Mouse (Mus musculus): ENCODE measurements around the gene Sema7a. TPM values are rescaled to one million over a fixed set of nuclear protein-coding genes. Genes with fewer than 3 reads are reported as not detected.

Gene Sema7a
- polyA plus RNA-seq, 1 experiment from 2014 or later: 0.34 TPM

GRCm38 (mm10) chr9:57992781-57993591 is 53.1 kb downstream of the Sema7a start:
- Histone ChIP-seq H3K4me1 (ENCODE audit: control insufficient read depth, insufficient read depth, low read length) (peaks cover 5% of the 10 kb centered on the region; the same call in 1 of the 2 replicates), H3K4me3 (replicated peaks; ENCODE audit: low read length) (no peak overlapping the region), H3K4me2 (ENCODE audit: low read depth, low read length) (no peak overlapping the region), H3K27me3 (ENCODE audit: control insufficient read depth, insufficient read depth, low read length) (peaks cover 3% of the 10 kb centered on the region), H3K36me3 (ENCODE audit: control insufficient read depth, insufficient read depth, low read length) (no peaks in the 10 kb centered on the region), H3K27ac (ENCODE audit: low read length) (no peak overlapping the region), H3K9ac (ENCODE audit: low read length) (no peak overlapping the region), H3K9me3 (replicated peaks; ENCODE audit: control insufficient read depth, low read length) (no peaks in the 10 kb centered on the region)
- WGBS: 58% methylated on average over 8 of the region's 8 CpGs
- ATAC-seq (ENCODE audit: insufficient read depth, low FRiP score): no peak

GRCm38 (mm10) chr9:57995282-57995681 is 55.4 kb downstream of the Sema7a start:
- no peak for ATAC-seq (ENCODE audit: insufficient read depth, low FRiP score)
- peaks cover 3% of the 10 kb centered on the region for H3K27me3 ChIP-seq (ENCODE audit: control insufficient read depth, insufficient read depth, low read length)

GRCm38 (mm10) chr9:57997511-57998031 is 57.7 kb downstream of the Sema7a start:
- ATAC-seq (ENCODE audit: insufficient read depth, low FRiP score): no peak
- Histone ChIP-seq H3K4me1 (ENCODE audit: control insufficient read depth, insufficient read depth, low read length) (peaks cover 6% of the 10 kb centered on the region; the same call in 1 of the 2 replicates), H3K9me3 (replicated peaks; ENCODE audit: control insufficient read depth, low read length) (no peaks in the 10 kb centered on the region), H3K36me3 (ENCODE audit: control insufficient read depth, insufficient read depth, low read length) (no peaks in the 10 kb centered on the region), H3K27me3 (ENCODE audit: control insufficient read depth, insufficient read depth, low read length) (peaks cover 3% of the 10 kb centered on the region), H3K4me2 (ENCODE audit: low read depth, low read length) (peak overlapping the region; percentile 55), H3K4me3 (replicated peaks; ENCODE audit: low read length) (peak overlapping the region; percentile 30), H3K27ac (ENCODE audit: low read length) (no peak overlapping the region), H3K9ac (ENCODE audit: low read length) (0 out of 2 replicates have a peak overlapping the region, but pooled peaks have one; percentile 32)
- 15% methylated on average over 13 of the region's 13 CpGs for WGBS

More at GRCm38 (mm10) chr9:57995282-57995681, 55.4 kb downstream of the Sema7a start:
- H3K9ac ChIP-seq (ENCODE audit: low read length): no peak overlapping the region
- no peak overlapping the region for H3K4me2 ChIP-seq (ENCODE audit: low read depth, low read length)
- no peak overlapping the region for H3K27ac ChIP-seq (ENCODE audit: low read length)
- no peaks in the 10 kb centered on the region for H3K9me3 ChIP-seq (replicated peaks; ENCODE audit: control insufficient read depth, low read length)
- 33% methylated on average over 4 of the region's 4 CpGs for WGBS
- no peak overlapping the region for H3K4me3 ChIP-seq (replicated peaks; ENCODE audit: low read length)
- peaks cover 6% of the 10 kb centered on the region; the same call in 1 of the 2 replicates for H3K4me1 ChIP-seq (ENCODE audit: control insufficient read depth, insufficient read depth, low read length)
- no peaks in the 10 kb centered on the region for H3K36me3 ChIP-seq (ENCODE audit: control insufficient read depth, insufficient read depth, low read length)

- H3K4me2 ChIP-seq (ENCODE audit: low read depth, low read length): peak overlapping the region; percentile 55
- peak overlapping the region; percentile 32; the same call in 1 of the 2 replicates for H3K9ac ChIP-seq (ENCODE audit: low read length)
- H3K27ac ChIP-seq (ENCODE audit: low read length): no peak overlapping the region
- peaks cover 6% of the 10 kb centered on the region; the same call in 1 of the 2 replicates for H3K4me1 ChIP-seq (ENCODE audit: control insufficient read depth, insufficient read depth, low read length)
- peak overlapping the region; percentile 30 for H3K4me3 ChIP-seq (replicated peaks; ENCODE audit: low read length)
- peak; percentile 82 for ATAC-seq (ENCODE audit: insufficient read depth, low FRiP score)
- no peaks in the 10 kb centered on the region for H3K36me3 ChIP-seq (ENCODE audit: control insufficient read depth, insufficient read depth, low read length)
- under 1% methylated on average over 20 of the region's 20 CpGs for WGBS
- H3K27me3 ChIP-seq (ENCODE audit: control insufficient read depth, insufficient read depth, low read length): peaks cover 3% of the 10 kb centered on the region
- no peaks in the 10 kb centered on the region for H3K9me3 ChIP-seq (replicated peaks; ENCODE audit: control insufficient read depth, low read length)
These were observed 58.2 kb downstream of the Sema7a start for GRCm38 (mm10) chr9:57998032-57998659.

GRCm38 (mm10) chr9:57998685-57999084 is 58.8 kb downstream of the Sema7a start:
- WGBS: 54% methylated on average over 2 of the region's 2 CpGs
- Histone ChIP-seq H3K9me3 (replicated peaks; ENCODE audit: control insufficient read depth, low read length) (no peaks in the 10 kb centered on the region), H3K4me1 (ENCODE audit: control insufficient read depth, insufficient read depth, low read length) (peaks cover 6% of the 10 kb centered on the region; the same call in 1 of the 2 replicates), H3K4me3 (replicated peaks; ENCODE audit: low read length) (no peak overlapping the region), H3K27ac (ENCODE audit: low read length) (no peak overlapping the region), H3K4me2 (ENCODE audit: low read depth, low read length) (no peak overlapping the region), H3K27me3 (ENCODE audit: control insufficient read depth, insufficient read depth, low read length) (peaks cover 3% of the 10 kb centered on the region), H3K36me3 (ENCODE audit: control insufficient read depth, insufficient read depth, low read length) (no peaks in the 10 kb centered on the region), H3K9ac (ENCODE audit: low read length) (no peak overlapping the region)
- ATAC-seq (ENCODE audit: insufficient read depth, low FRiP score): no peak

GRCm38 (mm10) chr9:57999676-58000075 is 59.8 kb downstream of the Sema7a start:
- Histone ChIP-seq H3K9ac (ENCODE audit: low read length) (no peak overlapping the region), H3K9me3 (replicated peaks; ENCODE audit: control insufficient read depth, low read length) (no peaks in the 10 kb centered on the region), H3K27me3 (ENCODE audit: control insufficient read depth, insufficient read depth, low read length) (peaks cover 3% of the 10 kb centered on the region), H3K36me3 (ENCODE audit: control insufficient read depth, insufficient read depth, low read length) (no peaks in the 10 kb centered on the region), H3K27ac (ENCODE audit: low read length) (no peak overlapping the region), H3K4me1 (ENCODE audit: control insufficient read depth, insufficient read depth, low read length) (peaks cover 6% of the 10 kb centered on the region; the same call in 1 of the 2 replicates), H3K4me2 (ENCODE audit: low read depth, low read length) (no peak overlapping the region), H3K4me3 (replicated peaks; ENCODE audit: low read length) (no peak overlapping the region)
- no peak for ATAC-seq (ENCODE audit: insufficient read depth, low FRiP score)
- WGBS: 49% methylated on average over 2 of the region's 2 CpGs

- no peak for ATAC-seq (ENCODE audit: insufficient read depth, low FRiP score)
- H3K36me3 ChIP-seq (ENCODE audit: control insufficient read depth, insufficient read depth, low read length): no peaks in the 10 kb centered on the region
These were observed 63.4 kb downstream of the Sema7a start for GRCm38 (mm10) chr9:58003272-58003671.

GRCm38 (mm10) chr9:58005753-58006461 is 66.0 kb downstream of the Sema7a start, which contains the start of gene Cyp11a1:
TSS of gene Cyp11a1 (plus strand) at chr9:58006411.
- Histone ChIP-seq H3K4me1 (ENCODE audit: control insufficient read depth, insufficient read depth, low read length) (no peaks in the 10 kb centered on the region), H3K27ac (ENCODE audit: low read length) (no peak within 1 kb of the TSS), H3K27me3 (ENCODE audit: control insufficient read depth, insufficient read depth, low read length) (no peaks in the 10 kb centered on the region), H3K4me3 (replicated peaks; ENCODE audit: low read length) (no peak within 1 kb of the TSS), H3K36me3 (ENCODE audit: control insufficient read depth, insufficient read depth, low read length) (no peaks in the 10 kb centered on the region), H3K9me3 (replicated peaks; ENCODE audit: control insufficient read depth, low read length) (no peaks in the 10 kb centered on the region), H3K4me2 (ENCODE audit: low read depth, low read length) (no peak within 1 kb of the TSS), H3K9ac (ENCODE audit: low read length) (no peak within 1 kb of the TSS)
- WGBS: 80% methylated on average over 16 of the region's 16 CpGs
- ATAC-seq (ENCODE audit: insufficient read depth, low FRiP score): no peak

More at GRCm38 (mm10) chr9:58003272-58003671, 63.4 kb downstream of the Sema7a start:
- Histone ChIP-seq H3K9me3 (replicated peaks; ENCODE audit: control insufficient read depth, low read length) (no peaks in the 10 kb centered on the region), H3K27ac (ENCODE audit: low read length) (no peak overlapping the region), H3K4me3 (replicated peaks; ENCODE audit: low read length) (no peak overlapping the region), H3K4me2 (ENCODE audit: low read depth, low read length) (no peak overlapping the region), H3K4me1 (ENCODE audit: control insufficient read depth, insufficient read depth, low read length) (no peaks in the 10 kb centered on the region), H3K27me3 (ENCODE audit: control insufficient read depth, insufficient read depth, low read length) (no peaks in the 10 kb centered on the region), H3K9ac (ENCODE audit: low read length) (no peak overlapping the region)
- 18% methylated on average over 2 of the region's 2 CpGs for WGBS
